Mouse (Mus musculus): ENCODE data around the gene Bcr. TPM values are rescaled to one million over a fixed set of nuclear protein-coding genes. Genes with fewer than 3 reads are reported as not detected.

The Bcr gene
- polyA plus RNA-seq, 1 experiment: 20.8 TPM

DNA sequence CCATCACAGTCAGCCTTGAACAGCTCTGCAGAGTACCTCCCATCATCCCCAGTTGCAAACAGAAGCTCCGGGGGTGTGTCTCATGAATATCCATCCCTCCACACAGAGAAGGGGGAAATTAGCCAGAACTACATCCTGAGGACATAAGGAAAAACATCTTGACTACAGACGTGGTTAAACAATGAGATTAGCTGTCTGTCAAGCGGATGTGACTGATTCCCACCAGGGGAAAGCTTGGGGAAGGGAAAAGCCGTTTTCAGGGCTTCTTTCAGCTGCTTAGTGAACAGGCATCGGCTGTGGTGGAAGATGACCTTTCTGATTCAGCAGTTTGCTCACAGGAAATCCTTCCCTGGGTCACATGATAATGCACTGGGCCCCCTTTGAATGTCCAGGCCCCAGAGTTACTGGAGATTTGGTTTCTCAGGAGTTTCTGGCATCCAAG, 46.6 kb downstream of the Bcr start:
- Histone ChIP-seq H3K4me1 (replicated peaks; ENCODE audit: control insufficient read depth, insufficient read depth, low read length) (peaks cover 26% of the 10 kb centered on the region), H3K27ac (ENCODE audit: control insufficient read depth, insufficient read depth, low read length) (no peak overlapping the region), H3K4me3 (ENCODE audit: control insufficient read depth, insufficient read depth, low read length) (no peak overlapping the region), H3K27me3 (ENCODE audit: control insufficient read depth, insufficient read depth, low read length) (no peaks in the 10 kb centered on the region), H3K36me3 (ENCODE audit: control insufficient read depth, insufficient read depth, low read length) (no peaks in the 10 kb centered on the region)
- 61% methylated on average over 5 of the region's 5 CpGs for WGBS
- TF ChIP-seq CTCF (IDR thresholded peaks at IDR 0.05; ENCODE audit: borderline replicate concordance, control insufficient read depth, extremely low read depth, insufficient read depth, low read length, poor library complexity) (no peak), POLR2A (IDR thresholded peaks at IDR 0.05; ENCODE audit: control insufficient read depth, extremely low read depth, insufficient read depth, low read length, poor library complexity) (no peak)
- no peak for DNase-seq

DNA sequence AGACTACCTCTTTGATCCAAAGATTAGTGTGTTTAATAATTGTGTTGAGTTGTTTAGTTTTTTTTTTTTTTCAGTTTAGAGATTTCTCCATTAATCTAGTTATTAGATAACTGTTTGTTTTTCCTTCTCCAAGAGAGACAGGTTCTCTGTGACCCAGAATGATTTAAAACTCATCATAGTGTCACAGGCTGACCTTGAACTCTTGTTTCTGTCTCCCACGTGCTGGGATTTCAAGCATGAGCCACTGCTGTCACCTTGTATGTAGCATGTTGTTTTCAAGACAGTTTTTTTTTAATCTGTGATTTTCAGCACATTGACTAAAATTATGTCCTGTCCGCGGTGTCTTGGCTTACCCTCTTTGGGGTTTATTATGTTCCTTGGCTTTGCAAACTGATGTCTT, 47.7 kb downstream of the Bcr start:
- WGBS: 97% methylated on average over 3 of the region's 3 CpGs
- Histone ChIP-seq H3K4me1 (replicated peaks; ENCODE audit: control insufficient read depth, insufficient read depth, low read length) (peaks cover 23% of the 10 kb centered on the region), H3K36me3 (ENCODE audit: control insufficient read depth, insufficient read depth, low read length) (no peaks in the 10 kb centered on the region), H3K27ac (ENCODE audit: control insufficient read depth, insufficient read depth, low read length) (no peak overlapping the region), H3K27me3 (ENCODE audit: control insufficient read depth, insufficient read depth, low read length) (no peaks in the 10 kb centered on the region), H3K4me3 (ENCODE audit: control insufficient read depth, insufficient read depth, low read length) (no peak overlapping the region)
- DNase-seq: no peak
- no peak for TF ChIP-seq POLR2A (IDR thresholded peaks at IDR 0.05; ENCODE audit: control insufficient read depth, extremely low read depth, insufficient read depth, low read length, poor library complexity)
- no peak for TF ChIP-seq CTCF (IDR thresholded peaks at IDR 0.05; ENCODE audit: borderline replicate concordance, control insufficient read depth, extremely low read depth, insufficient read depth, low read length, poor library complexity)

DNA sequence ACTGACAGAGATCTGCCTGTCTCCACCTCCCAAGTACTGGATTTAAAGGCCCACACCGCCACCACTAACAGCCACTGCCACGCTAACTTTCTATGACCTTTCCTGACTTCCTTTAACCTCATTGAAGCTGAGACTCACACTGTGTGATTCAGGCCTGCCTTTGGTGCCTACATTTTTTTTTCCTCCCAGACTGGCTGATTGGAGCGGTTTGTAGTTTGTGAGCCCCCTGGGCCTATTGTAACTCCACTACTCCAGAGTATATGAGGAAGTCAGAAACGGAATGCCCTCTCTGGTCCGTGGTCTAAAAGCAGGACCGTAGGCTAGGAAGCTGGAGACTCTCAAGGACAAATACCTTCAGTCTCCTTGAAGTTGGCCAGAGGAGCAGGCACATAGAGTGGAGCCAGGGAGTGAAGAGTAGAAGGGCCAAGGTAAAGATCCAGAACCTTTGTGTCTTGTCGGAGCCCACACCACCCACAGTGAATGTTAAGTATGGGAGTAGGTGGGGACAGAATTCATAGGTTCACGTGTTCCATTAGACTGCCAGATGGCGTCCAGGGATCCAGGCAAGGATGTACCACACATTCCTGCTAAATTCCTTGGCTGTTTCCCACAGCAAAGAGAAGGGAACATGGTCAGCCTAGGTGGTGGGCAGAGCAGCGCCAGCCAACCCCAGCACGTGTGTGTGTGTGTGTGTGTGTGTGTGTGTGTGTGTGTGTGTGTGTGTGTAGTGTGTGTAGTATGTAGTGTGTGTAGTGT, 51.2 kb downstream of the Bcr start:
- Histone ChIP-seq H3K4me1 (replicated peaks; ENCODE audit: control insufficient read depth, insufficient read depth, low read length) (0 out of 2 replicates have a peak, but pooled peaks cover 2% of the 10 kb centered on the region), H3K36me3 (ENCODE audit: control insufficient read depth, insufficient read depth, low read length) (no peaks in the 10 kb centered on the region), H3K27me3 (ENCODE audit: control insufficient read depth, insufficient read depth, low read length) (no peaks in the 10 kb centered on the region), H3K4me3 (ENCODE audit: control insufficient read depth, insufficient read depth, low read length) (no peak overlapping the region), H3K27ac (ENCODE audit: control insufficient read depth, insufficient read depth, low read length) (no peak overlapping the region)
- TF ChIP-seq POLR2A (IDR thresholded peaks at IDR 0.05; ENCODE audit: control insufficient read depth, extremely low read depth, insufficient read depth, low read length, poor library complexity): no peak
- TF ChIP-seq CTCF (IDR thresholded peaks at IDR 0.05; ENCODE audit: borderline replicate concordance, control insufficient read depth, extremely low read depth, insufficient read depth, low read length, poor library complexity): no peak
- no peak for DNase-seq
- 95% methylated on average over 11 of the region's 11 CpGs for WGBS

DNA sequence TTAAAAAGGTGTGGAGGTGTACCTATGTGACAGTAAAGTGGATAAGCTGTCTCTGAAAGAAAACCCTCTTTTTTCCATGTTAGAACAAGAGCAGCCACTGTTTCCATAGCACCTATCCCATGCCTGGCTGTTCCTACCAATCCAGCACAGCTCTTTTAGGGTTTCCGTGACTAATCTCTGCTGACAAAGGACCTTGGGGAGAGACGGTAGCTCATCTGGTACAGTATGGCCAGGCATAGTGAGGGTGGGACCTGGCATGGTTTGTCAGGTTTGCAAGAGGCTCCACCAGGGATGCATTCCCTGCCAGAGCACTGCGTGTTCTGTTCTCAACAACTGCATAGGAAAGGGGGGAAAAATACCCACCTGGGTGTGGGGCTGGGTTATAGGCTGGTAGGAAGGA, 52.0 kb downstream of the Bcr start:
- Histone ChIP-seq H3K4me1 (replicated peaks; ENCODE audit: control insufficient read depth, insufficient read depth, low read length) (0 out of 2 replicates have a peak, but pooled peaks cover 2% of the 10 kb centered on the region), H3K36me3 (ENCODE audit: control insufficient read depth, insufficient read depth, low read length) (no peaks in the 10 kb centered on the region), H3K27me3 (ENCODE audit: control insufficient read depth, insufficient read depth, low read length) (no peaks in the 10 kb centered on the region), H3K4me3 (ENCODE audit: control insufficient read depth, insufficient read depth, low read length) (no peak overlapping the region), H3K27ac (ENCODE audit: control insufficient read depth, insufficient read depth, low read length) (no peak overlapping the region)
- no peak for DNase-seq
- WGBS: 96% methylated on average over 3 of the region's 3 CpGs
- TF ChIP-seq POLR2A (IDR thresholded peaks at IDR 0.05; ENCODE audit: control insufficient read depth, extremely low read depth, insufficient read depth, low read length, poor library complexity): no peak
- TF ChIP-seq CTCF (IDR thresholded peaks at IDR 0.05; ENCODE audit: borderline replicate concordance, control insufficient read depth, extremely low read depth, insufficient read depth, low read length, poor library complexity): no peak

DNA sequence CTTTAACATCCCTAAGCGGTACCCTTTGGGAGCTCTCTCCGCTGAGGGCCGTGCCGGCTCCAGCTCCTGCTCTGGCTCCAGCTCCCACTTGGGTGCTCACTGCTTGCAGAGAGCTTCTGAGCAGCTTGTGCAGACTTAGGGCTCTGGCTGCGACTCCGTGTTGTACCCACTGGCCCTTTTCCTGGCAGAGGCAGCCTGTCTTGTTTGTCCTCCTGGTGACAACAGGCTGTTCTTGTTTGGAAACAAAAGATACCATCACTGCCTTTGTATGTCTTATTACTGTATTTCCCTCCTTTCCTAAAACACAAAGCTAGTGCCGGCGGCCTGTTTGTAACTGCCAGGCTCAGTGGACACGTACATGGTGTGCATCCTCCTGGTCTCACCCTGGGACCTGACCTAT, 53.2 kb downstream of the Bcr start:
- 0 out of 2 replicates have a peak, but pooled peaks cover 2% of the 10 kb centered on the region for H3K4me1 ChIP-seq (replicated peaks; ENCODE audit: control insufficient read depth, insufficient read depth, low read length)
- TF ChIP-seq POLR2A (IDR thresholded peaks at IDR 0.05; ENCODE audit: control insufficient read depth, extremely low read depth, insufficient read depth, low read length, poor library complexity) (no peak), CTCF (IDR thresholded peaks at IDR 0.05; ENCODE audit: borderline replicate concordance, control insufficient read depth, extremely low read depth, insufficient read depth, low read length, poor library complexity) (no peak)
- DNase-seq: no peak
- H3K27me3 ChIP-seq (ENCODE audit: control insufficient read depth, insufficient read depth, low read length): no peaks in the 10 kb centered on the region
- no peak overlapping the region for H3K4me3 ChIP-seq (ENCODE audit: control insufficient read depth, insufficient read depth, low read length)
- WGBS: 93% methylated on average over 9 of the region's 9 CpGs
- no peaks in the 10 kb centered on the region for H3K36me3 ChIP-seq (ENCODE audit: control insufficient read depth, insufficient read depth, low read length)
- no peak overlapping the region for H3K27ac ChIP-seq (ENCODE audit: control insufficient read depth, insufficient read depth, low read length)

DNA sequence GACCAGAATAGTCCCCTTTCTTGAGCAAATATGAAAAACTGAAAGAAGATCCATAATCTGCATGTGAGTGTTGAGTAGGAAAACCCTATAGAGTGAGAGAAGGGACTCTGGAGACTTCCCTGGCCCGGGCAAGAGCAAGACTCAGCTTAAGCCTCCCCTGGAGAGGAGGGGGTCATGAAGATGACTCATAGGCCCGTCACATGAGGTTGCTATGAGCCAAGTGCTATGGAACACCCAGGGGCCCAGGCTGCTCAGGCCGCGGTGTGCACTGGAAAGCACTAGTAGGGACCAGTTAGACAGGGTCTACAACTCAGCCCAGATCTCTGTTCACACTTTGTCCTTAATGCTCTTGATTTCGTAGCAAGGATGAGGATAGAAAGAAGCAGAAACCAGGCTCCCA, 54.8 kb downstream of the Bcr start:
- Histone ChIP-seq H3K4me3 (ENCODE audit: control insufficient read depth, insufficient read depth, low read length) (no peak overlapping the region), H3K27me3 (ENCODE audit: control insufficient read depth, insufficient read depth, low read length) (no peaks in the 10 kb centered on the region), H3K27ac (ENCODE audit: control insufficient read depth, insufficient read depth, low read length) (no peak overlapping the region), H3K4me1 (replicated peaks; ENCODE audit: control insufficient read depth, insufficient read depth, low read length) (no peaks in the 10 kb centered on the region; the same call in 1 of the 2 replicates), H3K36me3 (ENCODE audit: control insufficient read depth, insufficient read depth, low read length) (no peaks in the 10 kb centered on the region)
- WGBS: 88% methylated on average over 5 of the region's 5 CpGs
- DNase-seq: no peak
- TF ChIP-seq POLR2A (IDR thresholded peaks at IDR 0.05; ENCODE audit: control insufficient read depth, extremely low read depth, insufficient read depth, low read length, poor library complexity): no peak
